Mouse (Mus musculus) bone marrow macrophage, adult 2 months (primary cell): ENCODE measurements around the gene Wbp1.

ENCODE experiments used
- CTCF ChIP-seq: IDR thresholded peaks from 2 replicates; pipeline ENCODE4 v1.5.1; 2012; ENCODE audit warnings: low read depth, mild to moderate bottlenecking, low read length, moderate library complexity
- POLR2A ChIP-seq: IDR thresholded peaks from 2 replicates; pipeline ENCODE4 v1.6.1; 2012; ENCODE audit warnings: mild to moderate bottlenecking, low read depth, low read length, borderline replicate concordance

GRCm38 (mm10) chr6:83117165-83117438 is 4.3 kb downstream of the Wbp1 start:
- TF ChIP-seq CTCF = no peak
- no peak for TF ChIP-seq POLR2A
